Mouse (Mus musculus): ENCODE measurements at regions not wholly inside any gene's neighbourhood (a gene's known extent, or its start where the extent isn't known, plus 50 kb on each side); places are given as distances from the start of the nearest gene placed in this dataset.

DNA sequence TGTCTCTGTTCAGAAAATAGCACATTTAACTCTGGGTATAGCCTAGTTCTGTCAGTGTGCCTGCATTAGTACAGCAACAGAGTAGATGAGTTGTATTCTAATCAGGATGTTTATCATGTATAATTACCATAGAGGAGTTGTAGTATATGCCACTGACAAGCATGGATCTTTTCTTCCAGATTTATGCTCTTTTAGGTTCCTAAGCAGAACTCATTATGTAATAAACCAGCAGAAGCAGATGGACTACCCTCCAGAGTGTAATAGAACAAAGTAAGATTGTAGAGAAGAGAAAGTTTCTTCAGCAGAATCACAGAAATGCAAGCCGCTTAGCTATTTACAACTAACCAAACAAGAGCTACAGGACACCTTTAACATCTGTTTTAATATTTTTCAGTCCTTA lies 517.2 kb upstream of the Epha5 start:
- DNase-seq (ENCODE audit: low read depth, low spot score) = no peak

DNA sequence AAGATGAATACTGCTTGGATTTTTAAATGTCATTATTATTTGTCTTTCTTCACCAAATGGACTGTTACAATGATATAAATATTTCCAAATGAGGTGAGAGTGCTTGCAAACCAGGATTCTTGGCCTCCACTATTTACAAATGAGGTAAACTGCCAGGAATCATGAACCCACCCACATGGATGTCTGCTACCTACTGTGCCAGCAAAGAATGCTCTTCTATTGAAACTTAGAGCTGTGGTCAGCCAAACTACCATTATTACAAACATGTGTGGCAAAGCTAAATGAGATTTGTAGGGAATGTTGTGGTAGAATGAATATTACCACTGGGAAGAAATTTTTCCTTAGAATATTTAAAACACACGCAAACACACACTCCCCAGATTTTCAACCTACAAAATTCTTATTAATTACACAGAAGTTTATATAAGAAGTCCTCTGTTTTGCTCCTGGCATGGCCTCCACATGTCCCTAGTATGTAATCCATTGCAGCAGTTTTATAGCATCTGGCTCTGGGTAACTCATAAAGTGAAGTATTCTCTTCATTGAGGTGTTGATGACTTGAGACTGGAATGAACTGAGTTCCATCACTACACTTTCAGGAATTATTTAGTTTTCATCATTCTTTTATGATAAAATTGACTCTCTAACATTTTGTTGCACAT lies 500.6 kb upstream of the Epha5 start:
- no peak for DNase-seq (ENCODE audit: low read depth, low spot score)

DNA sequence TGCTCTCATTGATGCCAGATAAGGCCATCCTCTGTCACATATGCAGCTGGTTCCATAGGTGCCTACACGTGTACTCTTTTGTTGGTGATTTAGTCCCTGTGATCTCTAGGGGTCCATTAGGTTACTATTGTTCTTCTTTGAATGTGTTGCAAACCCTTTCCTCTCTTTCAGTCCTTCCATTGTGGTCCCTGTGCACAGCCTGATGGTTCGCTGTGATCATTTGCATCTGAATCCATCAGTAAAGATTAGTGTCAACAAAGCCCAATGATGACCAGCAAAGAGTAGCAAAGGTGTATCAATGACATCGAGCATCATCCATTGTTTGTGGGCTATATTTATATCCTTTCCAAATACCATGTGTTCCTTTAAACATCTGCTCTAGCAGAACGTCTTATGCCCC lies 484.5 kb upstream of the Epha5 start:
- DNase-seq (ENCODE audit: low read depth, low spot score) = no peak

DNA sequence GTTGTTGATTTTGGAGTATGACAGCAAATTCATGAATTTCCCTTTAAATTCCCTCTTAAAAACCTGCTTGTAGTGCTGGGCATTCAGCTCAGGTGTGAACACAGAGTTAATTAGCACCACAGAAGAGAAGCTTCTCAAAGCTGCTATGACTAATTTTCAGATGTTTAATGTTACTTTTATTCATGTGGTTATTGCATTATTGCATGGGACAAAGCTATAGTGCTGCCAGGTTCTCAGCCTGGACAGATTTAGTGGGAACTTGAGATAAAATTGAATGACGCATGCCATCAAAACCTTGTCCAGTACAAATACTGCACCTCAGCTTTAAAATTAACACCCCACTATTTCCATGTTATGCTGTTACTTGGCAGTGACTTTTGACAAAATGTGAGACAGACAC lies 480.4 kb upstream of the Epha5 start:
- DNase-seq (ENCODE audit: low read depth, low spot score) = peak; percentile 10

DNA sequence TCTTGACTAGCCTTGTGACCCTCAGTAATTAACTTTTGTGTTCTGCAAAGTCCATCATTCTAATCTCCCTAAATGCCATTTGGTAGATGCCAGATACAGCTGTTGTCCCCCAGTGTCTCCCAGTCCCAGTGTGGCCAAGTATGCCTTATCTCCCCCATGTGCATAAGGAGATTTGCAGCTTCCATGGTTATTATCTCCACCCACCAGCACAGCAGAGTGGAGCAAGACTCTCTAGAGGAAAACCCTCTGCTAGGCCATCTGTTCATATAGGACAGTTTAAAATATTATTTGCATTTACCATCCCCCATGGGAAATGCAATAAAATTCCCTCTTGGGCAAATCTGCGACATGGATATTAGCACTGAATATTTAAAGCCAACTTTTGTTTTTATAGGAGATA lies 436.4 kb upstream of the Epha5 start:
- DNase-seq (ENCODE audit: low read depth, low spot score) = no peak

DNA sequence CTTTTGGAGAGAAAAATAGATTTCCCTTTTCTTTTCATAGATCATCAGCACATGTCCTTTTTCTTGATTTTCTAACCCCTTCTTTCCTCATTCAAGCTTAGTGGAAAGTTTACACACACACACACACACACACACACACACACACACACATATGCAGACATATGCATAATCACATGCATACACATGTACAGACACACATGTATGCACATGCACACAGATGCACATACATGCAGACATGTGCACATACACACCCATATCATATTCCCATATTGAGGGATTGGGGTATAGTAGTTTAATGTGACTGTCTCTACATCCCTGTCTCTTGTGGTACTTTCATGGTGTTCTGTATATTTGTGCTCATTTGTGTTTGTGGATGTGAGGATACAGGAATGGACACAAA lies 432.0 kb upstream of the Epha5 start:
- DNase-seq (ENCODE audit: low read depth, low spot score) = no peak

DNA sequence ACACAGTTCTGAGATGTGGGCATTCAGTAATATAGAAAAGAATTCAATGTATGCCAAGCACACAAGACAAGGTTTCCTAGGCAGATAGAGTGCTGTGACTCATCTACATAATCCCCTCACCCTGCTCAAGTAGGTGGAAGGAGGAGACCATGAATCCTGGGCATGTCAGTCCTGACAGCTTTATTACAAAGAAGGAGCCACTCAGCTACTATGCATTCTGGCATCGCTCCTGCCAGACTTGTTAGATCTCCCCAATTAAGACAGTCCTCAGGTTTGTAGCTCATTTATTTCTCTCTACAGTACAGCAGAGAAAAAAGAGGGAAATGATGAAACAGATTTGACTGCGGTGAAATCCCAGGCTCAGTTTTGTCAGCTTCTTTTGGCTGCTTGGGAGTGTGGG lies 431.6 kb upstream of the Epha5 start:
- DNase-seq (ENCODE audit: low read depth, low spot score) = peak; percentile 20

DNA sequence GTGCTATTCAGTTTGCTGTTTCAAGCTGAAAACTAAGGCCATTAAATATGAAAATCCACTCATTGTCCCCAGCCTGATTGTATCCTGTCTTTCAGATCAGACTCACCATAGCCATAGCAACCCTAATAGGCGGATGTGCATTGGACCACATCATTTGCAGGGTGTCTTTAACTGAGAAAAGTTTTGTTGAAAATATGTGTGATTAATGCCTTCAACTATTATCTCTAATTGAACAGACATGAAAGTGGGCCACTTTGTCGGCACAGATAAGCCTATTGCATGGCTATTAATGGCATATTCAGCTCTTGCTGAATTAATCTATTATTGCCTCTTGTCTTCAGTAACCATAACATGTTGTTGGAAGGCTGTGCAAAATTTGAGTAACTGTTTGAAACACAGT lies 394.3 kb upstream of the Epha5 start:
- DNase-seq (ENCODE audit: low read depth, low spot score) = no peak

GRCm38 (mm10) chr5:84810844-84811243 lies 393.7 kb upstream of the Epha5 start:
- DNase-seq (ENCODE audit: low read depth, low spot score) = no peak

DNA sequence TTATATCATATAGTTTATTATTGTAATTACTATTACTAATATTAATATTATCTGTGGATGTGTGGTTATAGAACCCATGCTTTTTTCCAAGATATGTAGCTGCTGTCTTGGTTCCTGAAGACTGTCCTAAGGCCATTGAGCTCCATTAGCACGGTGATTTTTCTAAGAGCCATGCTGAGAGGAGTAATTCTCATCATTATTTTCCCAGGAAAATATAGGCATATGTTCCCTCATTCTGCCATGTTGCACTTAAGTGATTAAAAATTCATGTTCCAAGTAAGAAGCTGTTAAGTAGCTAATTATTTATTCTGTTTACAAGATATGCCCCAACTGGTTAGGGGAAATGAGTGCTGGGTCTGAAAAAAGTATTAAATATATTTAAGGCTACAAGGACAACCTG lies 345.4 kb upstream of the Epha5 start:
- DNase-seq (ENCODE audit: low read depth, low spot score) = no peak

DNA sequence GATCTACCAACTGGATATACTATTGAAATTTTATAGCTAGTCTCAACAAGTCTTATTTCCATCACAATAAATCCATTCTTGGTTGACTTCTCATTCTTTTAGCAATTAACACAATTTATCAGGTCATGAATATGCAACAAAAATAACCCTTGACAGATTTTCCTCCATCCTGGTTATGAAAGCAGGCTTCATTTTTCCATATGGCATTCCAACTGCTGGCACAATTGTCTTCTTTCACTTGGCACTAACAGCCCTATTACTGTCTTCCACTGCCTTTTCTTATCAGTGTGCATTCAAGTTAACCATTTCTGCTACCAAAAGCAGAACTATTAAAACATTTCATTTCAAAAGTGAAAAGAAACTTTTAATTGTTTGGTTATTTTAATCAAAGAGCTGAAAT lies 334.9 kb upstream of the Epha5 start:
- DNase-seq (ENCODE audit: low read depth, low spot score) = peak; percentile 40

GRCm38 (mm10) chr5:84705436-84705835 lies 288.3 kb upstream of the Epha5 start:
- DNase-seq (ENCODE audit: low read depth, low spot score) = no peak

- peak; percentile 1 for DNase-seq (ENCODE audit: low read depth, low spot score)
These were observed 273.4 kb upstream of the Epha5 start for GRCm38 (mm10) chr5:84690334-84691258.

DNA sequence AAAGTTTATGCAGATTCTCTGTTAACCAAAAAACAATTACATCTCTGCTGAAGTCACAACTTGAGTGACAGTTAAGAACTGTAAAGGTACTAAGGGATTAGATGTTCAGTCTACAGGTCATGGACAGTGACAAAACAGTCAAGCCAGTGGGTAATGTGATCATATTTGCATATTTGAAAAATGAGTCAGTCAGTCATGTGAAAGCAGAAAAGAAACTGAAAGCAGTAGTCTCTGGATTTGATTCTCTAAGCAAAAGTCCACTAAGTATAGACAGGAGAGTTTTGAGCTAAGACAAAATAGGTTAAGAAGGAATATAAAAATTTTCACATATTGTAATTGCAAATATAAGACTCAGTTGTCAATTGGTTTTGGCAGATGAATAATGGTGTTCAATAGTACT lies 270.4 kb upstream of the Epha5 start:
- no peak for DNase-seq (ENCODE audit: low read depth, low spot score)

DNA sequence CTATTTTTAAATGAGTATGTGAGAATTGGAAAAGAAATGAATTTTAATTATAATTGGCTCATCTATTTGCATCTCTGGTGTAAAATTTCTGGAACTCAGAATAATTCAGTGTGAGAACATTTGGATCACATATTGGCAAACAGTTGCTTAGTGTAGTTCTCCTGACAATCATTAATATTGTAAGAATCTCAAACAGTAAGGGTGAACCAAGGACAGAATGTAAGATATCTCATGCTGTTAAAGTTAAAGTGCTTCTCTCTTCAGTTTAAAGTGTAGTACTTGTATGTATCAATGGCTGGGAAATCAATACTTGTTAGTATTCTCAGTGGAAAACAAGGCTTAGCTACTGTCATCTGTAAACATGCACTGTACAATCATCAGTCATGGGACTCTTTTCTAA lies 238.0 kb upstream of the Epha5 start:
- peak; percentile 60 for DNase-seq (ENCODE audit: low read depth, low spot score)

DNA sequence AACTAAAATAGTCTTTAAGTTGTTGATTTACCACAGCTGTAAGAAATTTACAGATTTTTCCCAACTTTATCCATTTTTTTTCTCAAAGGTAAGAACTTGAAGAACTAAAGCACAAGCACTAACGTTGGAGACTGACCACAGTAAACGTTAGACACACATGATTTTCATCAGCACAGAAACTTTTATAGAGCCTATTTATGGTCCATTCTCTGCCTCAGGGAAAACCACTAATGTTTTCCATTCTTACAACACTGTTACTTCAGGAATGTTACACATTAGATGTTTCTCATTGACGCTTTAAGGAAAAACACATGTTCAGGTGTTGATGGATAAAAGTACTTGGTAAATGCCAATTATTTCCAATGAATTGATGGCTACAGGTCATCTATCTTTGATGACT lies 218.3 kb upstream of the Epha5 start:
- DNase-seq (ENCODE audit: low read depth, low spot score) = no peak

- no peak for DNase-seq (ENCODE audit: low read depth, low spot score)
These were observed 215.7 kb upstream of the Epha5 start for GRCm38 (mm10) chr5:84632851-84633250.

- no peak for DNase-seq (ENCODE audit: low read depth, low spot score)
These were observed 201.0 kb upstream of the Epha5 start for GRCm38 (mm10) chr5:84618194-84618593.

DNA sequence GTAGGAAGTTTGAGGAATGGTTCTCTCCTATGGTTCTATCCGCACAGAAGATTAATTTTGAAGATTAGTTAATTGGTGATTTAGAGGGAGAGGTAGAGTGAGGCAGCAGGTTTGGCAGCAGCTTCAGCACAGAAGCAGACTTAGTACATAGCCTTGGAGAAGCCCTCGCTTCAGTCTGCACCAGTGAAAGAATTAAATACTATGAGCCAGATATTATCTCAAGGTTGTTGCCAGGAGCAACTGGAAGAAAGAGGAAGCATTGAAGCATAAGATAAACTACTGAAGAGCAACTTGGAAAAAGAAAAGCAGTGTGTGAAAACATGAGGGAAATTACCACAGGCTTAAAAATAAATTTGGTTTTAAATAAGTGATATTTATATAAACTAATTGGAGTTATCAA lies 191.5 kb upstream of the Epha5 start:
- no peak for DNase-seq (ENCODE audit: low read depth, low spot score)

- peak; percentile 2 for DNase-seq (ENCODE audit: low read depth, low spot score)
These were observed 148.2 kb upstream of the Epha5 start for GRCm38 (mm10) chr5:84565311-84565946.

DNA sequence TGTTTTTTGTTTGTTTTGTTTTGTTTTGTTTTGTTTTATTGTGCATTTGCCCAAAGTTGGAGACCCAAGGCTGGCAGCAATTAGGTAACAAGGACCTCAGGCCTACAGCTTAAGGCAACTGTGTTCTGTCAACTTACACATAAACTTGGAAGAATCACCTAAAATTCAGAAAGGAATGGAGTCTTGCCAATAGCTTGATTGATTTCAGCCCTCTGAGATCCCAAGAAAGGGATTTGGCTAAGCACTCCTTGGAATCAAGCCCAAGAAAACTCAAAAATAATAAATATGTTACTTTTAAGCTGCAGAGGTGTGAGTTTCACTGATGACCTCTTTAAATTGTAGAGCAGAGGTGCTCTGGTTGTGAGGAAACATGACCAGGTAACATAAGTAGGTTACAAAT lies 102.7 kb upstream of the Epha5 start:
- no peak for DNase-seq (ENCODE audit: low read depth, low spot score)

DNA sequence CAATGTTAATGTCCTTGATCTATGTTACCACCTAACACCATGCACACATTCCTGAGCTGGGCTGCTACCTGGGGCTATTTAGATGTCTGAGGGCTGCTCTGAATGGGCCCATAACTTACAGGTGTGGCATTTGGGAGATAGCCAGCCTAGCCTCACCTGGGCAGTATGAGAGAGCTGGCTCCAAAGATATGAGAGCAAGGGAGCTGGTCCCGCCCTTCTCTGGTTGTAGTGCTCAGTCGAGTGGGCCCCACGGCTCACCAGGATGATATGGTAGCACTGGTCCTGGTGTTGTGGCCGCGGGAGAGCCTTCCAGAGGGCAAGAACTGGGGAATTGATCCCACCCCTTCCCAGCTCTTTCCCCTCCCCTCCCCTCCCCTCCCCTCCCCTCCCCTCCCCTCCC lies 93.0 kb upstream of the Epha5 start:
- DNase-seq (ENCODE audit: low read depth, low spot score) = no peak

DNA sequence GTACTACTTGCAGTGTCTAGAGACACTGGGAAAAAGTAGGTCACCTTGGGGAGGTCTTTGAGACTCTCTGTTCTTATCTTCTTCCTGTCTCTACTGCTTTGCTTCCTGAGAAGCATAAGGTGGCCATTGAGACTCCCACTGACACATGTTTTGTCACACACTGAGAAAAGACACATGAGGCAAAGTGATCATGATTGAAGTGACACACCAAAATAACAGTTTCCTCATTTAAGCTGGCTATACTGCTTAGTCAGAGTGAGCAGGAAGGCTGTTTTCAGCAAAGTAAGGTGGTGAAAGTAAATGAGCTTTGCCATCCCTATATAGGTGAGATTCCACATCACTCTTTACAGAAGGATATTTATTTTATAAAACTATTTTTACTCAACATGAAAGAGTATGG lies 63.8 kb upstream of the Epha5 start:
- DNase-seq (ENCODE audit: low read depth, low spot score) = no peak

All from brain, embryonic 18.5 days (tissue).